Mouse (Mus musculus) kidney, embryonic 16.5 days (tissue): ENCODE results near the gene Bahcc1. TPM values are rescaled to one million over a fixed set of nuclear protein-coding genes. Genes with fewer than 3 reads are reported as not detected.

ENCODE experiments used
- ATAC-seq: fragments of 200-750 bp; cut with Nextera tagmentation; 2 replicates; pipeline ENCODE4 v1.8.0; 2017; ENCODE audit warnings: moderate TSS enrichment; ENCODE audit not compliant: low FRiP score, low TSS enrichment
- H3K27ac ChIP-seq: fragments of 300-500 bp; sonication (generic); 2 replicates; pipeline ENCODE4 v1.5.1; 2014; ENCODE audit warnings: low read length
- H3K27me3 ChIP-seq: fragments of 300-500 bp; sonication (generic); 2 replicates; pipeline ENCODE4 v1.6.1; 2014; ENCODE audit warnings: low read length, control low read depth, mixed read lengths; ENCODE audit not compliant: insufficient read depth
- H3K36me3 ChIP-seq: fragments of 300-500 bp; sonication (generic); 2 replicates; pipeline ENCODE4 v1.6.1; 2014; ENCODE audit warnings: low read length, control low read depth, mixed read lengths; ENCODE audit not compliant: insufficient read depth
- H3K4me1 ChIP-seq: fragments of 300-500 bp; sonication (generic); 2 replicates; pipeline ENCODE4 v1.6.1; 2014; ENCODE audit warnings: low read length, control low read depth, mixed read lengths; ENCODE audit not compliant: insufficient read depth
- H3K4me2 ChIP-seq: fragments of 300-500 bp; sonication (generic); replicated peaks from 2 replicates; pipeline ENCODE4 v1.6.1; 2014; ENCODE audit warnings: low read depth, low read length
- H3K4me3 ChIP-seq: fragments of 300-500 bp; sonication (generic); 2 replicates; pipeline ENCODE4 v1.5.1; 2014; ENCODE audit warnings: mild to moderate bottlenecking, low read length
- H3K9ac ChIP-seq: fragments of 300-500 bp; sonication (generic); replicated peaks from 2 replicates; pipeline ENCODE4 v1.6.1; 2014; ENCODE audit warnings: low read length
- H3K9me3 ChIP-seq: fragments of 300-500 bp; sonication (generic); 2 replicates; pipeline ENCODE4 v1.6.1; 2016; ENCODE audit warnings: low read length, control low read depth
- WGBS: fragments of 180-500 bp; shearing (Covaris S2); extraction: QIAGEN DNeasy Blood & Tissue Kit; methylation state at CpG from one replicate; pipeline ENCODE4 v1.1.7; 2014; 5-methylcytosine and 5-hydroxymethylcytosine counted together
- polyA plus RNA-seq: library from polyadenylated mRNA; unstranded; fragments of >200 nt; fragmentation: Nextera tagmentation; extraction: Ambion mirVana; gene quantifications from 2 replicates; pipeline ENCODE4 v1.2.1, GENCODE M21; 2015

Bahcc1 gene
- polyA plus RNA-seq, 1 experiment from 2014 or later, result 14.2 TPM

DNA sequence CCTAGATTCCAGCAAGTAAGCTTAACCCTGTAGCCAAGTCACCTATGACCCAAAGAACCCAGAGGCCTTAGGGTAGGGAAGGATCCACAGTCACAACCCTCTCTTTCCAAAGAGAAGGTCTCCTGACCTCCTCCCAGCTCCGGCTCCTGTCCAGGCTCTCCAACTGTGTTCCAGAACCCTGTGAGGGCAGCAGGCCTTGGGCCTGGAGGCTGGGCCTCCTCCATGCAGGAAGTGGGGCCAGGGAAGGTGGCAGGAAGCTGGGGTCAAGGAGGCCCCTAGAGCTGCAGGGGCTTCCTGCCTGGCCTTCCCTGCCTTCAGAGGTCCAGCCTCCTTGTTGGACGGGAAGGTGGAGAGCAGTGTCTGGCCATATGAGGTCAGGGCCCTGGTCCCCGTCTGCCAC is 48.5 kb downstream of the Bahcc1 start:
- Histone ChIP-seq H3K9me3 (no peaks in the 10 kb centered on the region), H3K4me1 (peaks cover 23% of the 10 kb centered on the region), H3K9ac (no peak overlapping the region; the same call in 1 of the 2 replicates), H3K4me2 (no peak overlapping the region), H3K4me3 (no peak overlapping the region), H3K27ac (peak overlapping the region; percentile 59), H3K36me3 (peaks cover 70% of the 10 kb centered on the region), H3K27me3 (no peaks in the 10 kb centered on the region)
- WGBS, result 64% methylated on average over 3 of the region's 3 CpGs
- ATAC-seq, result peak; percentile 7; the same call in 1 of the 2 replicates

DNA sequence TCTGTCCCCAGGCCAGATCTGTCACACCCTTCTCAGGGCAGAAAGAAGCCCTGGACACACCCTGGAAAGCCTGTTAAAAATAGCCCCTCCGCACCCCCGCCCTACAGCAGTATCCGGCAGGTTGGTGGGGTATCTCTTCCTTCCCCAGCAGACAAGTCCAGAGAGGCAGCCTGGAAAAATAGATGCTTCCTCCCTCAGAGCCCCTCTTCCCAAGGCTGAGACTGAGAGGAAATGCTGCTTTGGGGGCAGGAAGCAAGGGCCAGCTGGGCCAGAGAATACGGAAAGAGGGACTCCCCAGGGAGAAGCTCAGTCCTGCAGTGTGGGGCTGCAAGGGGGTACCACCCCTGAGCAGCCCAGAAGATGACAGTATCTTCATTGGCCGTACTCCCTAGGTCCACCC is 50.8 kb downstream of the Bahcc1 start:
- no peaks in the 10 kb centered on the region for H3K27me3 ChIP-seq
- H3K36me3 ChIP-seq, result peaks cover 74% of the 10 kb centered on the region
- H3K9ac ChIP-seq, result no peak overlapping the region
- ATAC-seq, result peak; percentile 28; the same call in 1 of the 2 replicates
- peaks cover 23% of the 10 kb centered on the region for H3K4me1 ChIP-seq
- H3K4me2 ChIP-seq, result no peak overlapping the region
- H3K27ac ChIP-seq, result peak overlapping the region; percentile 44
- H3K9me3 ChIP-seq, result no peaks in the 10 kb centered on the region
- WGBS, result 85% methylated on average over 5 of the region's 5 CpGs
- H3K4me3 ChIP-seq, result no peak overlapping the region

DNA sequence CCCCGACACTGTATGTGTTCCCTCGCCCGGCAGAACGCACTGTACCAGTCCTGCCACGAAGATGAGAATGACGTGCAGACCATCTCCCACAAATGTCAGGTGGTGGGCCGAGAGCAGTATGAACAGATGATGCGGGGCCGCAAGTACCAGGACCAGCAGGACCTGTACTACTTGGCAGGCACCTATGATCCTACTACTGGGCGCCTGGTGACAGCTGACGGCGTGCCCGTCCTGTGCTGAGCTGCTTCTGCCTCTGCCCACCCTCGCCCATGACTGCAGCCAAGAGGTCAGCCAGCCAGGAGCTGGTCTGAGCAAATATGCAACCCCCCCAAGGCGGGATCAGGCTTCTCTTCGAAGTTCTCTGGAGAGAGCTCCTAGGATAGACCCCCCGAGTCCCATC is 56.9 kb downstream of the Bahcc1 start:
- H3K4me2 ChIP-seq, result no peak overlapping the region
- H3K36me3 ChIP-seq, result peaks cover 62% of the 10 kb centered on the region
- no peak overlapping the region for H3K4me3 ChIP-seq
- WGBS, result 94% methylated on average over 17 of the region's 17 CpGs
- H3K27ac ChIP-seq, result no peak overlapping the region
- H3K9ac ChIP-seq, result no peak overlapping the region
- no peaks in the 10 kb centered on the region for H3K27me3 ChIP-seq
- H3K4me1 ChIP-seq, result peaks cover 24% of the 10 kb centered on the region
- no peak for ATAC-seq
- no peaks in the 10 kb centered on the region for H3K9me3 ChIP-seq

DNA sequence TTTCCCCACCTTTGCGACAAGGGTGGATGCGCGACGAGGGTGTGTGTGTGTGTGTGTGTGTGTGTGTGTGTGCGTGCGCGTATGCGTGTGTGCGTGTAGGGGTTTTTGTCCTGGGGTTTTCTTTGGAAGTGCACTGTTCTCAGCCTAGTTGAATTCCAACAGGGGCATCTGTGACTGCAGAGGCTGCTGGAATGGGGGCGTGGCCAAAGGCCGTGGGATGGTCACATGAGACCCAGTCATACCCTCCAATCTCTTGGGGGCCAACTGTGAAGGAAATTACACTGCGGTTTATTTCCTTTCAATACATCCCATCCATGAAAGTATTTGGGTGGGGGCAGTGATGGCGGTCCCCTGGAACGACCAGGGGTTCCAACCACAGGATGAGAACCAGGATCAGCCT is 57.5 kb downstream of the Bahcc1 start:
- Histone ChIP-seq H3K27me3 (no peaks in the 10 kb centered on the region), H3K4me2 (no peak overlapping the region), H3K4me3 (no peak overlapping the region), H3K9ac (no peak overlapping the region), H3K4me1 (peaks cover 27% of the 10 kb centered on the region), H3K36me3 (peaks cover 55% of the 10 kb centered on the region), H3K9me3 (no peaks in the 10 kb centered on the region), H3K27ac (no peak overlapping the region)
- WGBS, result 88% methylated on average over 14 of the region's 14 CpGs
- ATAC-seq, result no peak

DNA sequence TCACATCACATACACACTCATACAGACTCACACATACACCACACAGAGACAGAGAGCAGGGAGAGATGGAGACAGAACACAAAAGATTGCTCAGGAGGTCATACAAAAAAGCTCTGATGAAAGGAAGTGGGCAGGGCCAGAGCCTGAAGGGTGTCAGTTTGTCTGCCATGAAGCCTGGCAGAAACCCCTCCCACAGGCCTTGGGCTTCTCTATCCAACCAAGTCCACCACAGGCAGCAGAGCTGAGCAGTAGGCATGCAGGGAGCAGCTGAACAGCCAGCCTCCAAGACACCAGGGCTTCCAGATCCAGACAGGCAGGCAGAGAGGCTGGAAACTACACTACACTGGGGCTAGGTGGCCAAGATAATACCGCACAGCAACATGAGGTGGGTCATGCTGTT is 61.0 kb downstream of the Bahcc1 start:
- H3K9ac ChIP-seq, result no peak overlapping the region
- H3K36me3 ChIP-seq, result peaks cover 24% of the 10 kb centered on the region
- 67% methylated on average over 1 of the region's 1 CpGs for WGBS
- H3K9me3 ChIP-seq, result no peaks in the 10 kb centered on the region
- no peak overlapping the region for H3K4me2 ChIP-seq
- H3K27ac ChIP-seq, result no peak overlapping the region
- H3K4me1 ChIP-seq, result peaks cover 45% of the 10 kb centered on the region
- no peak for ATAC-seq
- no peaks in the 10 kb centered on the region for H3K27me3 ChIP-seq
- H3K4me3 ChIP-seq, result no peak overlapping the region

DNA sequence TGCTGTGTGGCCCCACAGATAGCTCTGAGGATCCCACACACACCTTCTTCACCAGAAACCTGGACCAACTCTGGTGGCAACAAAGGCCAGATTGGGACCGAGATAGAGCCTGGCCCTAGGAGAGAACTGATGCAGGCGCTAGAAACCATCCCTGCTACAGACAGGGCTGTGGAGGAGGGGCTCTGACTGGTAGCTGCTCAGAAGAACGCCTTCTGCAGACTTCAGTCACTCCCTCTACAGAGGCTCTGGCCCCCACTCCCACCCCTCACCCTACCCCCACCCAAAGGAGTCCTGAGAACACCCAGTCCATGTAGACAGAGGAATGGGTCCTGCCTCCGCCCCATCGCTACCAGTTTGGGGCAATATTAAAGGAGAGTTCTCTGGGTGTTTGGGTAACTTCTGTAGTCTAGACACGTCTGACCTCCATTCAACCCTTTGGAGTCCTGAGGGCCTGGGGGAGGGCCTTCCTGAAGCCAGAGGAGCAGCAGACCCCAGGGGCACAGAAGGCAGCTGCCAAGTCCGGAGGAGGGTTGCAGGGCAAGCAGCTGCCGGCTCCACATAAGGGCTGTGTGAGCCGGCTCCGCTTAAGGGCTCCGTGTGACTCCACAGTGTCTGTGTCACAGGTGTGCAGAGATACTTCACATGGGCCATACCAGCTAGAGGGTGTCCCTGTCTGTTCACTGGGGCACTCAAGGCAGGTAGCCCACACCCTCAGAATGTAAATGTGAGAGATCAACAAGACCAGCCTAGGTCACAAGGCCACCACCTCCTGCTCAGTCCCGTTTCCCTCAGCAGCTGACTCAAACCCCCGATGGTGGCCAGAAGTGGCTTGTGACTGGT is 63.8 kb downstream of the Bahcc1 start:
- no peaks in the 10 kb centered on the region for H3K36me3 ChIP-seq
- no peak overlapping the region for H3K4me3 ChIP-seq
- H3K27ac ChIP-seq, result no peak overlapping the region
- no peak overlapping the region for H3K4me2 ChIP-seq
- peaks cover 45% of the 10 kb centered on the region for H3K4me1 ChIP-seq
- H3K9me3 ChIP-seq, result peaks cover 5% of the 10 kb centered on the region; the same call in 1 of the 2 replicates
- peak; percentile 25; the same call in 1 of the 2 replicates for ATAC-seq
- no peaks in the 10 kb centered on the region for H3K27me3 ChIP-seq
- 21% methylated on average over 13 of the region's 13 CpGs for WGBS
- 0 out of 2 replicates have a peak overlapping the region, but pooled peaks have one; percentile 11 for H3K9ac ChIP-seq

DNA sequence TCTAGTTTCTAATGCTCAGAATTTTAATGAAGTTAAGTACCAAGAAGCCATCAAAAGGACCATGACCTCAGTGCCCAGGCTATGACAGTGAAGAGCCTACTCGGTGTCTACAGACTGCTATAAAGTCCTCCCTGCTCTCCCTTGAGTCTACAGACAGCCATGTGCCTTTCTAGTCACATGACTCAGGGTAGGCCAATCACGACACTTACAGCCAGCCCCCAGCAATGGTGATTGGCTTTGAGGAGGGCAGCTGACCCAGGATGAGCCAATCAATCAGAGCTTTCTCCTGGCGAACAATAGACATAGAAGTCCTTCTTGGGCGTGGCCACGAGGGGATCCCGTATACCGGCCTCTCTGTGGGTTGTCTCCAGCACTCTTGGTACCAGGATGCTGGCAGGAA is 65.0 kb downstream of the Bahcc1 start:
- no peak overlapping the region for H3K4me3 ChIP-seq
- 80% methylated on average over 7 of the region's 7 CpGs for WGBS
- no peak overlapping the region for H3K9ac ChIP-seq
- no peaks in the 10 kb centered on the region for H3K27me3 ChIP-seq
- peaks cover 5% of the 10 kb centered on the region; the same call in 1 of the 2 replicates for H3K9me3 ChIP-seq
- H3K4me1 ChIP-seq, result peaks cover 40% of the 10 kb centered on the region
- H3K36me3 ChIP-seq, result no peaks in the 10 kb centered on the region
- no peak for ATAC-seq
- no peak overlapping the region for H3K27ac ChIP-seq
- no peak overlapping the region for H3K4me2 ChIP-seq

DNA sequence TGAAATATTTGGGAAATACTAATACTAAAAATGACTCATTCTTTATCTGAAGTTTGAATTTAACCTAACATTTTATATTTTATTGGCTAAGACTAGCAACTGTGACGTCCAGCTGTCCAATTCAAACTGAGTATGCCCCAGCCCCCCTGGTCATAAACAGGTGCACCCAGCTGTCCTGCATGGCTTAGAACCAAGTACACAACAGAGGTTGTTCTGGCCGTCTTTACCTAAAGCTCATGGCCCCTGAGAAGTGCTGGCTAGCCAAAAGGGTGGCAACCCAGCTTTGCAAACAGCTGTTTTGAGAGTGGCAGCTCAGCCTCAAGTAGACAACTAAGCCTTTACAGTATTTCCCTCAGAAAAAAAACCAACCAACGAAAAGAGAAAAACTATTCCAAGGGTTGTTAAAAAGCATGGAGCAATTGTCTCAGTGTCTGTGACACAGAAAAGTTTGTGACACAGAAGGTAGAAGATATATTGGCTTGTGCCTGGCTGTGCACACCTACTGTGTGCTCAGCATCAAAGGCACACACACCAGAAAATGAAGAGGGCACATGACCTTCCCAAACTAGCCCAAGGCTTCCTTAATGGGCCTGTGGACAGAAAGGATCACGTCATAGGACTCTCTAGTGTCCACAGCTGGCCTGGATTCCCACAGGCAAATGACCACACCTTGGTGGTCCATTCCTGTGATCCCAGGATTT is 65.8 kb downstream of the Bahcc1 start:
- H3K36me3 ChIP-seq, result no peaks in the 10 kb centered on the region
- H3K4me2 ChIP-seq, result no peak overlapping the region
- no peak for ATAC-seq
- no peak overlapping the region for H3K27ac ChIP-seq
- WGBS, result 73% methylated on average over 4 of the region's 4 CpGs
- H3K4me1 ChIP-seq, result peaks cover 35% of the 10 kb centered on the region
- H3K9ac ChIP-seq, result no peak overlapping the region
- H3K27me3 ChIP-seq, result no peaks in the 10 kb centered on the region
- peaks cover 5% of the 10 kb centered on the region; the same call in 1 of the 2 replicates for H3K9me3 ChIP-seq
- no peak overlapping the region for H3K4me3 ChIP-seq

DNA sequence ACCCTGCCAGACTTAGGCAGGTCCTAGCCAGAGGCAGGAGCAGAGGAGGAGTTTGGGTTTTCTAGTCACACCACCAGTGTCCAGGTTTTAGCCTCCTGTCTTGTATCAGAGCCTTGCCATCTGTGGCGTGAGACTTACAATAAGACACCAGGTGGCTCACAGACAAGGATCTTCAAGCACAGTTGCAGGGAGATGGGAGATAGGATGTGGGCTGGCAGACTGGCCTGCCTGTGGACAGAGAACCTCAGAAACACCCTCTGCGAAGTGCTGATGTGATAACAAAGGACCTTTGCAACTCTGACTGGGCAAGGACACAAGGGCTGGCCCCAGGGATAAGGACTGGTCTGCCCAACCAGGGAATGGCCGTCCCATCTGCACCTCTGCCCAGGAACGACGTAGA is 66.7 kb downstream of the Bahcc1 start:
- ATAC-seq, result no peak
- Histone ChIP-seq H3K9me3 (peaks cover 5% of the 10 kb centered on the region; the same call in 1 of the 2 replicates), H3K4me3 (no peak overlapping the region), H3K4me2 (no peak overlapping the region), H3K9ac (no peak overlapping the region), H3K4me1 (peaks cover 35% of the 10 kb centered on the region), H3K27ac (no peak overlapping the region), H3K36me3 (no peaks in the 10 kb centered on the region), H3K27me3 (no peaks in the 10 kb centered on the region)
- WGBS, result 44% methylated on average over 5 of the region's 5 CpGs

DNA sequence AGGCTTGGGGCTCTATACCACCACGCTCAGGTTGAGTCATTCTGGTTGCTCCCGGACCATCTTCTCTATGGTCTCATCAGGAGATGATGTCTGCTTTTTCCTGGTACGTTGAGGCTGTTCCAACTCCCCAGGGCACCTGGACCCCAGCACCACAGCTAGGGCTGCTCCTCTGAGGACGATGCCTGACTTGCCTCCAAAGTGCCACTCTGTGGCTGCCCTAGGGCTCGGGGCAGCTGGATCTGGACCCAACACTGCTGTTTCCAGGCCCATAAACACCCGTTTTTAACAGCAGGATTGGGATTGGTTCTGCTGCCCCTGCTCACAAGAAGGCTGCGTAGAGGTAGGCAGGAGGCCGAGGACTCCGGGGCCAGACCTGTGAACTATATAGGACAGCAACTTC is 70.4 kb downstream of the Bahcc1 start:
- WGBS, result 84% methylated on average over 9 of the region's 9 CpGs
- Histone ChIP-seq H3K4me3 (no peak overlapping the region), H3K4me2 (no peak overlapping the region), H3K36me3 (no peaks in the 10 kb centered on the region), H3K27ac (no peak overlapping the region), H3K4me1 (peaks cover 40% of the 10 kb centered on the region), H3K9ac (peak overlapping the region; percentile 31; the same call in 1 of the 2 replicates), H3K9me3 (peaks cover 5% of the 10 kb centered on the region; the same call in 1 of the 2 replicates), H3K27me3 (no peaks in the 10 kb centered on the region)
- ATAC-seq, result no peak
